Mouse (Mus musculus) kidney, adult 2 months (tissue): ENCODE data around the gene Exoc3l.

Source experiments
- CTCF ChIP-seq: fragments of 200-500 bp; conservative IDR thresholded peaks from 2 replicates; pipeline ENCODE4 v1.5.1; 2011; ENCODE audit warnings: low read depth, mild to moderate bottlenecking, control low read depth, low read length, moderate library complexity, mixed read lengths; ENCODE audit not compliant: insufficient read depth, insufficient read length
- POLR2A ChIP-seq: fragments of 200-500 bp; IDR thresholded peaks from one replicate; pipeline ENCODE4 v1.6.1; 2011; ENCODE audit warnings: low read depth, low read length, control low read depth

GRCm38 (mm10) chr8:105260371-105261099, 35.4 kb downstream of the Exoc3l start:
- no peak for TF ChIP-seq POLR2A
- TF ChIP-seq CTCF: no peak
